Mouse (Mus musculus) adipocyte (in vitro differentiated cells): ENCODE results near the gene Akap10.
"Not testable (repeated sequence)": the region's sequence is repeated elsewhere in the genome, so short reads cannot be mapped to it uniquely, and the experiment has no call there.

ENCODE experiments used
- DNase-seq: peaks from one replicate; pipeline ENCODE4 v3.0.0-alpha.2; 2016; ENCODE audit warnings: low spot score

The Akap10 gene

DNA sequence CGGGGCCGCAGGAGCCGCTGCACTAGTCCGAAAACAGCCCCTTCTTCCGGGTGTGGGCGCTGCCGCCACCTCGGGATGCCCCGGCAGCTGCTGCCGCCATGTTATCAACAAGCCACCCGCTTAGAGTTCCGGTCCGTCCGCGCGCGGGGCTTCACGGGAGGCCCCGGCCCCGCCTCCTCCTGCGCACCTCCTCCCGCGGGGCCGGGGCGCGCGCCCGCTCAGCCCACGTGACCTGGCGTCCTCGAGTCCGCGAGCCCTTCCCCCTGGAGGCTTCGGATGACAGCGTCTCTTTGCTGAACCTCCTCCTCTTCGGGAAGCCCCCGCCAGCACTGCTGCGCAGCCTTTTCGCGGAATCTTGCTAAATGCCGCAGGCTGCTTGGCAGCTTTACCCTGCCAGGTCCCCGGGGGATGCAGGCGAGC, at the start of gene Akap10:
Gene Akap10 (minus strand): TSS at position 155 of the 420 bp plus-strand sequence.
- peak; percentile 95 for DNase-seq

GRCm38 (mm10) chr11:61975783-61976182, 45.7 kb upstream of the Akap10 start:
- DNase-seq = no peak

GRCm38 (mm10) chr11:61974106-61974707, 44.2 kb upstream of the Akap10 start:
- no peak for DNase-seq

GRCm38 (mm10) chr11:61971441-61972221, 41.6 kb upstream of the Akap10 start:
- no peak for DNase-seq

- peak; percentile 76 for DNase-seq
Measured at GRCm38 (mm10) chr11:61970901-61971300, 40.8 kb upstream of the Akap10 start.

DNA sequence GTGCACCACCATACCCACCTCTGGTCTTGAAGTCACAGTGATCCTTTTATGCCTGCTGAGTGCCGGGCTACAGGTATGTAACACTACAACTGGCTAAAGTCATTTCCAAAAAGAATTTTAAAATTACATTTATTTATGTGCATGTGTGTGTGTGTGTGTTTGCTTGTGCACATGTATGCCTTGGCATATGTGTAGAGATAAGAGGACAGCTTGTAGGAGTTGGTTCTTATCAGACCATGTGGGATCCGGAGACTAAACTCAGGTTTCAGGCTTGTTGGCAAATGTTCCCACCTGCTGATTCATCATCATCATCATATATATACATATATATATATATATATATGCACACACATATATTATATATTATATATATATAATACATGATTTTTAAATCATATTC, 38.8 kb upstream of the Akap10 start:
- no peak for DNase-seq

GRCm38 (mm10) chr11:61967034-61967433, 37.0 kb upstream of the Akap10 start:
- no peak for DNase-seq

DNA sequence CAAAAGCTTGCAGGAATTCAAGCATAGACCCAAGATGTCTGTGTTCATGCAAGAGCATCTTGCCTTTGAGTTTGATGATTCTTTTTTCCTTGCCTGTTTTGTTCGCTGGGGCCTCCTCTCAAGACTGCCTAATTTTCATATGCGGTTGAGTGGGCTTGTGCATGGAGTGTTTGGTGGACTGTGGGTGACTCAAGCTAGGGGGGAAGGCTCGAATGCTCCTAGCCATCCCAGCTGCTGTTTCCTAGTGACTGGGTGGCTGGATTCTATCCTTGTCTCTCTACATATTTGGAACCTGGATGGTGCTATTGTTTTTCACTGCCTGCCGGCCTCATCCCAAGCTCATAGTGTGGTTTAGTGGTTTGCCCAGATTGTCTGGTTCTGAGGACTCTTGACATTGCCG, 34.6 kb upstream of the Akap10 start:
- DNase-seq = no peak

DNA sequence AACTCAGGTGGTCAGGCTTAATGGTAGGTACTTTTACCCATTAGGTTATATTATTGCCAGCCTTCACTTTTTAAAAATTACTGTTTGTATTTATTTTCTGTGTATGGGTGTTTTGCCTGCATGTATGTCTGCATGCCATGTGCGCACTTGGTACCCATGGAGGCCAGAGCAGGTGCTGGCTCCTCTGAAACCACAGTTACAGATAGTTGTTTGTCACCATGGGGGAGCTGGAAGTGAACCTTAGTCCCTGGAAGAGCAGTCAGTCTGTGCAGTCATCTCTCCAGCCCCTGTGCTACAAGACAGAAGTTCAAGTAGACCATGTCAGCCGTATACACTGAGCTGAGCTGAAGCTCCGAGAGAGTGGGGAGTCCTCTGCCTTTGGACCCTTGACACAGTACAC, 33.1 kb upstream of the Akap10 start:
- DNase-seq = no peak

GRCm38 (mm10) chr11:61962684-61963083, 32.6 kb upstream of the Akap10 start:
- no peak for DNase-seq

- DNase-seq = no peak
Measured at GRCm38 (mm10) chr11:61960096-61960495, 30.0 kb upstream of the Akap10 start.

DNA sequence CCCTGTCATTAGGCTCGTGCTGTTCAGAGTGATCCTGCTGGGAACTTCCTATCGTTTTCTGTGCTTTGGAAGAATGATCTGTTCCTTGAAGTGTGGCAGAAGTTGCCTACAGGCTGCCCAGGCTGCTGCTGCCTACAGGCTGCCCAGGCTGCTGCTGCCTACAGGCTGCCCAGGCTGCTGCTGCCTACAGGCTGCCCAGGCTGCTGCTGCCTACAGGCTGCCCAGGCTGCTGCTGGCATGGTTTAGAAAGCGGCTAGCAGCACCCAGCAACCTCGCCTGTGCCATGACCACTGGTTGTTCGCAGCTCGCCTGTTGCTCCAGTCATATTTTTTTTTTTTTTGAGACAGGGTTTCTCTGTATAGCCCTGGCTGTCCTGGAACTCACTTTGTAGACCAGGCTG, 28.7 kb upstream of the Akap10 start:
- not testable (repeated sequence) for DNase-seq

GRCm38 (mm10) chr11:61957296-61957813, 27.3 kb upstream of the Akap10 start:
- no peak for DNase-seq

- DNase-seq = peak; percentile 67
Measured at GRCm38 (mm10) chr11:61956572-61957295, 26.7 kb upstream of the Akap10 start, which contains the start of gene Specc1. Gene Specc1, plus strand, starts transcription at chr11:61956763.

DNA sequence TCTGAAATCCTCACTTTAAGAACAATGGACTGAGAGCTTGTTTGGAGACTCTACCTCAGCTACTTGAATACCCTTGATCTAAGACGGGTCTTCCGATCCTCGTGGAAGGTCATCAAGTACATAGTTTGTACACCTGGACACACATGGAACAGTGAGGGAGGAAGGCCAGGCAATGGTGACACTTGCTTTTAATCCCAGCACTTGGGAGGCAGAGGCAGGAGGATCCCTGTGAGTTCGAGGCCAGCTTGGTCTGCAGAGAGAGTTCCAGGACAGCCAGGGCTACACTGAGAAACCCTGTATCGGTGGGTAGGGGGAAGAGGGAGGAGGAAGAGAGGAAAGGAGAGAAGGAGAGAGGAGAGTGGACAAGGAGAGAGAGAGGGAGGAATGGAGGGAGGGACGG, 25.9 kb upstream of the Akap10 start:
- DNase-seq = no peak

GRCm38 (mm10) chr11:61955136-61955535, 25.1 kb upstream of the Akap10 start:
- DNase-seq = no peak

GRCm38 (mm10) chr11:61950632-61951031, 20.6 kb upstream of the Akap10 start:
- peak; percentile 85 for DNase-seq

DNA sequence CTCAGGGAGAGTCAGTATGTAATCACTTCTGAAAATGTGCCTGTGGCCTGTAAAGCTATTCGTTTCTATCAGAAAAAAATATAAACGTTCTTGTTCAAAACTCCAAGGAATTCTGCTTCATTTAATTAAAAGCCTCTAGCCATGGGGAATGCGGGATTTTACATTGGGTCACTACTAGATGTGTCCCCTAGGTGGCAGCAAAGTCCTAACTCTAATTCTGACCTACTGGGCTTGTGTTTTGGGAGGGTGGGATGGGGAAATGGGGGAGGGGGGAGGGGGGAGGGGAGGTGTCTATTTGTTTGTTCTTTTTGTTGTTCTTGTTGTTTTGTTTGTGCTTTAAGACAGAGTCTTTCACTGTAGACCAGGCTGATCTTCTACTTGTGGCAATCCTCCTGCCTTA, 19.3 kb upstream of the Akap10 start:
- DNase-seq = peak; percentile 73

- DNase-seq = no peak
Measured at GRCm38 (mm10) chr11:61946608-61947007, 16.6 kb upstream of the Akap10 start.

DNA sequence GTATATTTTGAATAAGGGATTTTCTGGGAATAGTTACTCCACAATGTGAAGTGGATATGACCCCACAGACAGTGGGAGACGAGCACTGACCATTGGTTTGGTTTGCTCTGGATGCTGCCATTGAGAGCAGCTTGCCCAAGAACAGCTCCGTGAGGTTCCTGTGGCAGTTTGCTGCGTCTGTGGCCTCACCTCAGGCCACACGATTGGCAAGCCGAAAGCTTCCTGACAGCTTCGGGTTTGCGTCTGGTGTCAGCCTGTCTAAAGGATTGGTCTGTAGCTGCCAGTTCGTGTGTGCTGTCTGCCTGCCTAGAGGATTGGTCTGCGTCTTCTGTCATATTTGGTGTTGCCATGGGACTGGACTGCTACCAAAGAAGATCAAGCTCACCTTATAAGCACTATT, 14.4 kb upstream of the Akap10 start:
- no peak for DNase-seq

DNA sequence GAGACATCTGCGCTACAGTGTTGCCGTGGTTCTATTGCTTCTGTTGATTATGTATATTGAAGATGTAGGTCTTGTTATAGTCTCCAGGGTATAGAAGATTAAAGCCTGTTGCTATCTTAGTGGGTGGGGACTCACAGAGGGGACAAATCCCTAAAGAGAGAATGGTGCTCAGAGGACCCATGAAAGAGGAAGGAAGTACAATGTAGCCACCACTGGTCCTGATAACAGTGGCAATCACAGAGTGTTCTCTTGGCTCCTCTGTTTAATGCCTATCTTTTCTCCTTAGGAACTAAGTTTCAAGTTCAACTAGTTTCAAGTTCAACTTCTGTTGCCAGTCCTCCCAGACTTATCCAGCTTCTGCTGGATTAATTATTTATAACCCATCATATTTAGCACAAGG, 12.9 kb upstream of the Akap10 start:
- no peak for DNase-seq

GRCm38 (mm10) chr11:61937761-61938160, 7.7 kb upstream of the Akap10 start:
- peak; percentile 27 for DNase-seq
